Mouse (Mus musculus): Measurements from ENCODE around the gene Zscan18. TPM values are rescaled to one million over a fixed set of nuclear protein-coding genes. Genes with fewer than 3 reads are reported as not detected.
"Not testable (repeated sequence)": the region's sequence is repeated elsewhere in the genome, so short reads cannot be mapped to it uniquely, and the experiment has no call there.

Gene Zscan18
- polyA plus RNA-seq, 1 experiment = 0.76 TPM

DNA sequence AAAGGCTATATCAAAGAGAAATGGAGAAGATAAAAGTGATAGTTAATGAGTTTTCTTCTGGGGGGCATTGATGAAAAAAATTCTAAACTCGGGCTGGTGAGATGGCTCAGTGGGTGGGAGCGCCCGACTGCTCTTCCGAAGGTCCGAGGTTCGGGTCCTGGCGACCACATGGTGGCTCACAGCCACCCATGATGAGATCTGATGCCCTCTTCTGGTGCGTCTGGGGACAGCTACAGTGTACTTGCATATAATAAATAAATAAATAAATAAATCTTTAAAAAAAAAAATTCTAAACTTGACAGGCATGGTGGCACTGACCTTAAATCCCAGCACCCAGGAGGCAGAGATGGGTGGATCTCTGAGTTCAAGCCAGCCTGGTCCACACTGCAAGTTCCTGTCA is 12.1 kb upstream of the Zscan18 start:
- Histone ChIP-seq H3K36me3 (ENCODE audit: control insufficient read depth, insufficient read depth, low read length) (peaks cover 9% of the 10 kb centered on the region), H3K27ac (ENCODE audit: insufficient read depth, low read length) (no peak overlapping the region), H3K4me1 (ENCODE audit: control insufficient read depth, insufficient read depth, insufficient read length) (no peaks in the 10 kb centered on the region), H3K27me3 (ENCODE audit: control insufficient read depth, insufficient read depth, low read length) (no peaks in the 10 kb centered on the region), H3K4me3 (ENCODE audit: extremely low read depth, insufficient read depth, insufficient read length) (no peak overlapping the region)
- DNase-seq (ENCODE audit: low read depth in 1 of 2, low spot score in 2 of 2) = no peak
- 95% methylated on average over 8 of the region's 8 CpGs for WGBS
- no peak for TF ChIP-seq CTCF (IDR thresholded peaks at IDR 0.05; ENCODE audit: extremely low read depth, insufficient read depth, insufficient read length, insufficient replicate concordance)
- TF ChIP-seq POLR2A (IDR thresholded peaks at IDR 0.05; ENCODE audit: low read depth, low read length) = no peak

DNA sequence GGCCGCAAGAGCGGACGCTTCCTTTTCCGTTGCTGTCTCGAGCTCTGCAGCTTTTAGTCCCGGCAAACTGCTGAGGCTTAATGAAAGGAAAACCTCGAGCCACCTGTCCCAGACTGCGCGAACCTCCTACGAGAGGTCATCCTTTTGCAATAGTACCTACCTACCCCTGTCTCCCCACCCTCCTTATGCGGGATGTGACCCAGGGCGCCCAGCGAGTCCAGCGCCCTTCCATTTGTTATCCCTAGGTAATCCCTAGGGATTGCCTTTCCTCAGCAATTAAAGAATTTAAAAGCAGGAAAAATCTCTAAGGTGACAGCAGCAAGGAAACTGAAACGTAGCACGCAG is 264 bp upstream of the Zscan18 start:
- H3K36me3 ChIP-seq (ENCODE audit: control insufficient read depth, insufficient read depth, low read length) = 0 out of 2 replicates have a peak, but pooled peaks cover 2% of the 10 kb centered on the region
- H3K4me3 ChIP-seq (ENCODE audit: extremely low read depth, insufficient read depth, insufficient read length) = peak overlapping the region; percentile 63
- TF ChIP-seq CTCF (IDR thresholded peaks at IDR 0.05; ENCODE audit: extremely low read depth, insufficient read depth, insufficient read length, insufficient replicate concordance) (no peak), POLR2A (IDR thresholded peaks at IDR 0.05; ENCODE audit: low read depth, low read length) (no peak)
- under 1% methylated on average over 16 of the region's 16 CpGs for WGBS
- H3K4me1 ChIP-seq (ENCODE audit: control insufficient read depth, insufficient read depth, insufficient read length) = peaks cover 6% of the 10 kb centered on the region; the same call in 1 of the 2 replicates
- peak overlapping the region; percentile 49; the same call in 1 of the 2 replicates for H3K27ac ChIP-seq (ENCODE audit: insufficient read depth, low read length)
- no peak for DNase-seq (ENCODE audit: low read depth in 1 of 2, low spot score in 2 of 2)
- no peaks in the 10 kb centered on the region for H3K27me3 ChIP-seq (ENCODE audit: control insufficient read depth, insufficient read depth, low read length)

DNA sequence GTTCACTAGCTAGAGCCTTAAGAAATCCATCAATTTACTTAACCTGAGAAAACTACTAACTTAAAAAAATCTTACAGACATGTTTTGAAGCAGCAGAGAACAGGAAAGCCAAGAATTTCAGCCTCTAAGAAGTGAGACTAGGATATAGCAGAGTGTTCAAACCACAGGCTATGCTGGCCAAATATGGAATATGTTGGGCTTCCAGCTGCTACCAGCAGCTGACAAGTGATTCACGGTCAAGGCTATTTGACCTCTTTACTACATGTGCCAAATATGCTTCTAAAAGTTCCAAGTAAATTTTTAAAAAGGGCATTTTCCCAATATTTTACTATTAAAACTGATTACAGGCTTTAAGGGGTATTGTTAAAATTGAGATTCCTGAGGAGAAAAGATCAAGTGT is 3.9 kb downstream of the Zscan18 start:
- DNase-seq (ENCODE audit: low read depth in 1 of 2, low spot score in 2 of 2) = no peak
- Histone ChIP-seq H3K36me3 (ENCODE audit: control insufficient read depth, insufficient read depth, low read length) (no peaks in the 10 kb centered on the region; the same call in 1 of the 2 replicates), H3K27me3 (ENCODE audit: control insufficient read depth, insufficient read depth, low read length) (no peaks in the 10 kb centered on the region), H3K27ac (ENCODE audit: insufficient read depth, low read length) (no peak overlapping the region), H3K4me3 (ENCODE audit: extremely low read depth, insufficient read depth, insufficient read length) (no peak overlapping the region), H3K4me1 (ENCODE audit: control insufficient read depth, insufficient read depth, insufficient read length) (peaks cover 6% of the 10 kb centered on the region; the same call in 1 of the 2 replicates)
- WGBS = 88% methylated on average over 1 of the region's 1 CpGs
- TF ChIP-seq POLR2A (IDR thresholded peaks at IDR 0.05; ENCODE audit: low read depth, low read length) (no peak), CTCF (IDR thresholded peaks at IDR 0.05; ENCODE audit: extremely low read depth, insufficient read depth, insufficient read length, insufficient replicate concordance) (no peak)

DNA sequence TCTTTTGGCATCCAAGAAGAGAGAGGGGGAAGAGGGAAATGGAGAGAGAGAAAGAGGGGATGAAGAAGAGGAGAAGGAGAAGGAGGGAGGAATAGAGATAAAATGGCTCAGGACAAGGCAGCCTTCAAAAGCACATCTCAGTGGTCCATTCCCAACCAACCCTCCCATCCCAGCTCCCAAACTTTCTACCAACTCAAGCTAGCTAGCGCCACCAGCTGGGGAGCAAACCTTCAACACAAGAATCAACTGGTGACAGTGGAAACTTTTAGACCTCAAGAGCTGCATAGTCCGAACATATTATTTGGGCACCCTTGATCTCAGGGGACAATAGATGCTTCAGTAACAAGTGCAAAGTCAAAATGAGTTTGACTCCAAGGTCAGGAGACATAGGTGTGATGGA is 5.5 kb downstream of the Zscan18 start:
- no peaks in the 10 kb centered on the region; the same call in 1 of the 2 replicates for H3K36me3 ChIP-seq (ENCODE audit: control insufficient read depth, insufficient read depth, low read length)
- no peak overlapping the region for H3K27ac ChIP-seq (ENCODE audit: insufficient read depth, low read length)
- TF ChIP-seq POLR2A (IDR thresholded peaks at IDR 0.05; ENCODE audit: low read depth, low read length) = no peak
- no peak for TF ChIP-seq CTCF (IDR thresholded peaks at IDR 0.05; ENCODE audit: extremely low read depth, insufficient read depth, insufficient read length, insufficient replicate concordance)
- 83% methylated on average over 2 of the region's 2 CpGs for WGBS
- DNase-seq (ENCODE audit: low read depth in 1 of 2, low spot score in 2 of 2) = no peak
- H3K27me3 ChIP-seq (ENCODE audit: control insufficient read depth, insufficient read depth, low read length) = no peaks in the 10 kb centered on the region
- no peak overlapping the region for H3K4me3 ChIP-seq (ENCODE audit: extremely low read depth, insufficient read depth, insufficient read length)
- H3K4me1 ChIP-seq (ENCODE audit: control insufficient read depth, insufficient read depth, insufficient read length) = peaks cover under 1% of the 10 kb centered on the region; the same call in 1 of the 2 replicates

DNA sequence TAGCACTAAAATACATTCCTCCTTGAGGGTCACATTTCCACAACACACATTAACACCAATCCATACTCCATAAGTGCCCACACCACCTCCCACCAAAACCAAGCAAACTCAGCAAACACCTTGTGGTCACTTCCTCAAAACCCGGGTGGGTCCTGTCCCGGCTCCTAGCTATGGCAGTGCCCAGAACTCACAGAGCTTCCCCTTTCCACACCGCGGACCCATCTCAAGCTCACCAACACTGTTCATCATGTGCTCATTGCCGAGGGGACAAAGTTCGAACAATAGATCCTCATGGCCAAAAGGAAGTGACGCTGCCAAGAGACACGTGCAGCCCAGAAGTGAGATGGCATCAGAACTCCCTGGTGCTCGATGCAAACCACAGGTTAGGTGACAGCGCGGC is 10.8 kb downstream of the Zscan18 start:
- H3K27me3 ChIP-seq (ENCODE audit: control insufficient read depth, insufficient read depth, low read length); H3K4me1 ChIP-seq (ENCODE audit: control insufficient read depth, insufficient read depth, insufficient read length); DNase-seq (ENCODE audit: low read depth in 1 of 2, low spot score in 2 of 2); H3K27ac ChIP-seq (ENCODE audit: insufficient read depth, low read length); H3K4me3 ChIP-seq (ENCODE audit: extremely low read depth, insufficient read depth, insufficient read length); H3K36me3 ChIP-seq (ENCODE audit: control insufficient read depth, insufficient read depth, low read length): not testable (repeated sequence)
- WGBS = 49% methylated on average over 11 of the region's 11 CpGs

DNA sequence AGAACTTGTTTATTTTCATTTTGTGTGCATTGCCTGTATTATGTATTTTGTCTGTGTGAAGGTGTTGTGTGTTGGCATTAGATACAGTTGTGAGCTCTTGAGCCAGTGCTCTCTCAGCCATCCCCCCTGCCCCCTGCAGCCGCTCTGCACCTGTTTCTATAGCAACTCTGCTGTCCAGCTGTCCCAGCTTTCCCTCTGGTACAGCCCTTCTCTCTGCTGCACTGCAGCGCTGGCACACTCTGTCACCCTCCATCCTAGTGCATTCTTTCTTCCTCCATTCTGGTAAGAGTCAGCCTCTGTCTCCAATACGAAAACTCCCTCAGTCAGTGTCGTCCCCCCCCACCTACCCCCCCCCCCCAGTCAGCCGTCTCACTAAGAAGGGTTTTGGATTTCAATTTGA is 15.4 kb downstream of the Zscan18 start:
- H3K4me3 ChIP-seq (ENCODE audit: extremely low read depth, insufficient read depth, insufficient read length) = no peak overlapping the region
- WGBS = 47% methylated on average over 5 of the region's 5 CpGs
- no peak overlapping the region for H3K27ac ChIP-seq (ENCODE audit: insufficient read depth, low read length)
- TF ChIP-seq CTCF (IDR thresholded peaks at IDR 0.05; ENCODE audit: extremely low read depth, insufficient read depth, insufficient read length, insufficient replicate concordance) (no peak), POLR2A (IDR thresholded peaks at IDR 0.05; ENCODE audit: low read depth, low read length) (no peak)
- no peaks in the 10 kb centered on the region for H3K27me3 ChIP-seq (ENCODE audit: control insufficient read depth, insufficient read depth, low read length)
- no peak for DNase-seq (ENCODE audit: low read depth in 1 of 2, low spot score in 2 of 2)
- no peaks in the 10 kb centered on the region for H3K4me1 ChIP-seq (ENCODE audit: control insufficient read depth, insufficient read depth, insufficient read length)
- no peaks in the 10 kb centered on the region for H3K36me3 ChIP-seq (ENCODE audit: control insufficient read depth, insufficient read depth, low read length)

DNA sequence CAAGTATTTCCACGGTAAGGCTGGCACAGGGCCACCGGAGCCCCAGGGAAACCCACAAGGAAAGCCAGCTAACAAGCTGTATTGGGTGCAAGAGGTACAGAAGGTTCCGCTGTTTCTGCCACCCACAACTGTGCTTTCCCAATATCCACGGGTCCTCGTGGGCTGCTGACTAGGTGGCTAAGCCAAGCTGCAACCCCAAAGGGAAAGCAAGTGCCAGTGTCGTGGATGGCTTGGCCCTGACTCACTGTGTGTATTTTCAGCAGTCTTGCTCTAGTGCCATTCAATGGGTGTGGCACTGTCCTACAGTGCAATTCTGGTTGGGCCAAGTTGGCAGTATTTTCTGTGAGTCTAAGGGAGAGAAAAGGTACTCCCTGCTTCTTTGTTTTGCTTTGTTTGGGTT is 16.1 kb downstream of the Zscan18 start:
- Histone ChIP-seq H3K4me3 (ENCODE audit: extremely low read depth, insufficient read depth, insufficient read length) (no peak overlapping the region), H3K36me3 (ENCODE audit: control insufficient read depth, insufficient read depth, low read length) (no peaks in the 10 kb centered on the region), H3K27me3 (ENCODE audit: control insufficient read depth, insufficient read depth, low read length) (no peaks in the 10 kb centered on the region), H3K27ac (ENCODE audit: insufficient read depth, low read length) (no peak overlapping the region), H3K4me1 (ENCODE audit: control insufficient read depth, insufficient read depth, insufficient read length) (no peaks in the 10 kb centered on the region)
- WGBS = 74% methylated on average over 6 of the region's 6 CpGs
- no peak for DNase-seq (ENCODE audit: low read depth in 1 of 2, low spot score in 2 of 2)
- no peak for TF ChIP-seq POLR2A (IDR thresholded peaks at IDR 0.05; ENCODE audit: low read depth, low read length)
- no peak for TF ChIP-seq CTCF (IDR thresholded peaks at IDR 0.05; ENCODE audit: extremely low read depth, insufficient read depth, insufficient read length, insufficient replicate concordance)

All from spleen, adult 2 months (tissue).